Mouse (Mus musculus): ENCODE measurements around the gene Olfr1346. TPM values are rescaled to one million over a fixed set of nuclear protein-coding genes. Genes with fewer than 3 reads are reported as not detected.

Gene Olfr1346
- polyA plus RNA-seq, 1 experiment from 2014 or later, result not detected

DNA sequence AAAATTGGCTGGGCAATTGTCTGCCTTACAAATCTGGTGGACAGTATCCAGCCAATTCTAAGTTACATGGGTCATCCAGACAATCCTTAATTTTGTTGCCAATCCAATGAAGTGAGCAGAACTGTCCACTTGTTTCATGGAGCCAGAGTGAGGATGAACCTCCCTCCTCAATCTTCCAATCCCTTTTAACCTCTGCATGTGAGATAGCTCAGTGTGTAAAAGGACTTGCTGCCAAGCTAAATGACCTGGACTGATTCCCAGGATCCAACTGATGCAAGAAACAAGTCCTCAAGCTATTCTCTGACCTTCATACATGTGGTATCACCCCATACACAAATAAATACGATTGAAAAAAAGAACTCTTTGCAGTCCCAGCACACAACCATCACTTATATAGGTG is 54.8 kb downstream of the Olfr1346 start:
- H3K27me3 ChIP-seq (replicated peaks; ENCODE audit: low read depth, poor library complexity, severe bottlenecking), result no peaks in the 10 kb centered on the region
- H3K4me3 ChIP-seq, result no peak overlapping the region
- WGBS, result 31% methylated on average over 1 of the region's 1 CpGs
- no peak overlapping the region for H3K27ac ChIP-seq (replicated peaks)
- no peaks in the 10 kb centered on the region for H3K4me1 ChIP-seq
- no peak for DNase-seq (ENCODE audit: low spot score)
- H3K9me3 ChIP-seq, result peaks cover 66% of the 10 kb centered on the region
- H3K36me3 ChIP-seq (replicated peaks), result no peaks in the 10 kb centered on the region

DNA sequence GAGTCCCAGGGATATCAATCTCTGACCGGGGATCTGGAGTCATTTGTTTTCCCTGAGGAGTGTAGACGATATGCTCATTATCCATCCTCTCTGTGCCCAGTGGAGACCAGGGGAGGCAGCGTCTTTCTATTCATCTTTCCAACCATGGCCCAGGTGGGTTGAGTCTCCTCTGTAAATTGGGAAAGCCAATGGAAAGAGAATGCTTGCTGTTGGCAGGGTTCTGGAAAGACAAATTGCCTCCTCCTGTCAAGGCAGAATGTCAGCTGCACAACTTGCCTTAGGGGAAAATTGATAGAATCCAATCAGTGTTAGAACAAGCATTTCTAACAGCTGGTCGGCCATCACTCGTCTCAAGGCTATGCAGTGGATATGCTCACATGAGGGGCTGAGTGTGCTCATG is 55.9 kb downstream of the Olfr1346 start, which contains the start of gene Olfr1349:
TSS of gene Olfr1349 (minus strand) at position 101 of the 400 bp plus-strand sequence.
- WGBS, result 83% methylated on average over 5 of the region's 5 CpGs
- H3K9me3 ChIP-seq, result peaks cover 70% of the 10 kb centered on the region

DNA sequence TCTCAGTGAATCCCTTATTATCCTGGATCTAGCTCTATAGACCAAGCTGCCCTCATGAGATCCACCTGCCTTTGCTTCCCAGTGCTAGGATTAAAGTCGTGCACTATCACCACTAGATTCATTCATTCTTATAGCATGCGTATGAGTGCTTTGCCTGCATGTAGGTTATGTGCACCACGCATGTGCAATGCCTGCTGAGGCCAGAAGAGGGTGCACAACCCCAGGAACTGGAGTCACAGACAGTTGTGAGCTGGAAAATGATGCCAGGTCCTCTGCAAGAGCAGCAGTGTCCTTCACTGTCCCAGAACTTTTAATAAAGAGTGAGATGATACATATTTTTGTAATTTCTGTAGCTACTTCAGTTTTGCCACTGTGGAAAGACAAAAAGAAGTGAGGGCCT is 58.1 kb downstream of the Olfr1346 start:
- Histone ChIP-seq H3K4me3 (no peak overlapping the region), H3K27ac (replicated peaks) (no peak overlapping the region), H3K9me3 (peaks cover 62% of the 10 kb centered on the region), H3K27me3 (replicated peaks; ENCODE audit: low read depth, poor library complexity, severe bottlenecking) (no peaks in the 10 kb centered on the region), H3K36me3 (replicated peaks) (no peaks in the 10 kb centered on the region), H3K4me1 (no peaks in the 10 kb centered on the region)
- WGBS, result 58% methylated on average over 3 of the region's 3 CpGs
- DNase-seq (ENCODE audit: low spot score), result no peak

More for the DNA sequence above, 55.9 kb downstream of the Olfr1346 start, which contains the start of gene Olfr1349:
- Histone ChIP-seq H3K36me3 (replicated peaks) (no peaks in the 10 kb centered on the region), H3K4me3 (no peak within 1 kb of the TSS), H3K27me3 (replicated peaks; ENCODE audit: low read depth, poor library complexity, severe bottlenecking) (no peaks in the 10 kb centered on the region), H3K27ac (replicated peaks) (no peak within 1 kb of the TSS), H3K4me1 (no peaks in the 10 kb centered on the region)
- no peak for DNase-seq (ENCODE audit: low spot score)

DNA sequence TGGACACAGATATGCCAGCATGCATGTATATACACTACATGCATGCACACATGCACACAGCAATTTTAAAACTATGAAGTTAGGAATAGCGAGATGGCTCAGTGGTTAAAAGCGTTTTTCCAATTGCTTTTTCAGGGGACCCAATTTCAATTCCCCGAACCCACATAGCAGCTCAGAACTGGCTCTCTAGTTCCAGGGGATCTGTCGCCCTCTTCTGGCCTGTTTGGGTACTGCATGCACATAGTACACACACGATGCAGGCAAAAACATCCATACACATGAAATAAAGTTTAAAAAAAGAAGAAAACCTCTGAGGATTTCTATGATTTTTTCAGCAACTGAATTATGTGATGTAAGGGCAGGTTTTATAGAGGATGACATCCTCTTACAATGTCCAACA is 59.2 kb downstream of the Olfr1346 start:
- peak; percentile 9 for DNase-seq (ENCODE audit: low spot score)
- WGBS, result 72% methylated on average over 5 of the region's 5 CpGs
- peaks cover 57% of the 10 kb centered on the region for H3K9me3 ChIP-seq

More for the DNA sequence above, 59.2 kb downstream of the Olfr1346 start:
- H3K27me3 ChIP-seq (replicated peaks; ENCODE audit: low read depth, poor library complexity, severe bottlenecking), result no peaks in the 10 kb centered on the region
- H3K27ac ChIP-seq (replicated peaks), result no peak overlapping the region
- no peak overlapping the region for H3K4me3 ChIP-seq
- H3K36me3 ChIP-seq (replicated peaks), result no peaks in the 10 kb centered on the region
- no peaks in the 10 kb centered on the region for H3K4me1 ChIP-seq

Other genes starting within 250 kb of the Olfr1346 start
- not detected in 2 replicates for gene Zscan5b, start 244.8 kb upstream of the Olfr1346 start, polyA plus RNA-seq (2016; fragmentation: Nextera tagmentation; extraction: Ambion mirVana)
- gene Epp13, start 214.4 kb upstream of the Olfr1346 start, polyA plus RNA-seq (2016; fragmentation: Nextera tagmentation; extraction: Ambion mirVana), result not detected in 2 replicates
- 6.0 and 6.6 TPM in 2 replicates for gene Zfp667, start 180.5 kb upstream of the Olfr1346 start, polyA plus RNA-seq (2016; fragmentation: Nextera tagmentation; extraction: Ambion mirVana)
- gene Zfp583, start 135.8 kb upstream of the Olfr1346 start, polyA plus RNA-seq (2016; fragmentation: Nextera tagmentation; extraction: Ambion mirVana), result 7.1 and 7.6 TPM in 2 replicates
- gene Gm3854, start 123.3 kb upstream of the Olfr1346 start, polyA plus RNA-seq (2016; fragmentation: Nextera tagmentation; extraction: Ambion mirVana), result 2.3 and 3.1 TPM in 2 replicates
- 0.88 and 1.3 TPM in 2 replicates for gene Zfp78, start 103.8 kb upstream of the Olfr1346 start, polyA plus RNA-seq (2016; fragmentation: Nextera tagmentation; extraction: Ambion mirVana)
- 9.5 and 10.8 TPM in 2 replicates for gene Zfp28, start 83.8 kb upstream of the Olfr1346 start, polyA plus RNA-seq (2016; fragmentation: Nextera tagmentation; extraction: Ambion mirVana)
- gene Smim17, start 68.4 kb upstream of the Olfr1346 start, polyA plus RNA-seq (2016; fragmentation: Nextera tagmentation; extraction: Ambion mirVana), result 0.40 and 0.42 TPM in 2 replicates
- not detected in 2 replicates for gene Gm20715, start 56.8 kb upstream of the Olfr1346 start, polyA plus RNA-seq (2016; fragmentation: Nextera tagmentation; extraction: Ambion mirVana)
- not detected in 2 replicates for gene Olfr1344, start 28.4 kb upstream of the Olfr1346 start, polyA plus RNA-seq (2016; fragmentation: Nextera tagmentation; extraction: Ambion mirVana)
- gene Olfr1336, start 10.9 kb upstream of the Olfr1346 start, polyA plus RNA-seq (2016; fragmentation: Nextera tagmentation; extraction: Ambion mirVana), result not detected in 2 replicates
- gene Olfr5, start 19.8 kb downstream of the Olfr1346 start, polyA plus RNA-seq (2016; fragmentation: Nextera tagmentation; extraction: Ambion mirVana), result not detected in 2 replicates
- not detected in 2 replicates for gene Olfr1347, start 32.7 kb downstream of the Olfr1346 start, polyA plus RNA-seq (2016; fragmentation: Nextera tagmentation; extraction: Ambion mirVana)
- not detected in 2 replicates for gene Olfr1348, start 41.6 kb downstream of the Olfr1346 start, polyA plus RNA-seq (2016; fragmentation: Nextera tagmentation; extraction: Ambion mirVana)
- not detected in 2 replicates for gene Olfr1349, start 55.8 kb downstream of the Olfr1346 start, polyA plus RNA-seq (2016; fragmentation: Nextera tagmentation; extraction: Ambion mirVana)
- not detected in 2 replicates for gene Olfr1350, start 97.7 kb downstream of the Olfr1346 start, polyA plus RNA-seq (2016; fragmentation: Nextera tagmentation; extraction: Ambion mirVana)
- gene Zim1, start 229.3 kb downstream of the Olfr1346 start, polyA plus RNA-seq (2016; fragmentation: Nextera tagmentation; extraction: Ambion mirVana), result 1.7 and 2.3 TPM in 2 replicates

Measured in embryonic facial prominence, embryonic 10.5 days (tissue).